Mouse (Mus musculus) NIH3T3 (cell line): ENCODE measurements at regions not wholly inside any gene's neighbourhood (a gene's known extent, or its start where the extent isn't known, plus 50 kb on each side); places are given as distances from the start of the nearest gene placed in this dataset.
A peak's percentile ranks its signal among the peaks of the same experiment; 100 is the strongest.

Experiments
- DNase-seq: peaks from one replicate; pipeline ENCODE4 v3.0.0-alpha.2; 2012; ENCODE audit warnings: low read depth

DNA sequence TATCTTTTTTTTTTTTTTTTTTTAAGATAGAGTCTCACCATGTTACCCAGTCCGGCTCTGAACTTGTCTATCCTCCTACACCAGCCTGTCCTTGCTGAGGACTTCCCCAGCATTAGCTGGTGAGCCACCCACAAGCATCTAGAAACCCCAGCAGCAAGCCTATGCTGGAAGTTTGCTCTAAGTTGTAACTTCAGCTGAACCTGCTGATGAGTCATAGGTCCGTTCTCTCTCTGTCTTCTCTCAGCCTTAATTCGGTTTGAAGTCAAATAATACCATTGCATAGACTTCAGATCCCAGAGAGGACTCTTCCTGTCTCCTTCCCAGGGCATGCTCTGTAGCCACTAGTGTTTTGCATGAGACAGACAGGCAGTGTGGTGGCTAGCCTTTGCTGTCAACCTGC, 68.3 kb upstream of the Myrip start:
- DNase-seq = no peak

DNA sequence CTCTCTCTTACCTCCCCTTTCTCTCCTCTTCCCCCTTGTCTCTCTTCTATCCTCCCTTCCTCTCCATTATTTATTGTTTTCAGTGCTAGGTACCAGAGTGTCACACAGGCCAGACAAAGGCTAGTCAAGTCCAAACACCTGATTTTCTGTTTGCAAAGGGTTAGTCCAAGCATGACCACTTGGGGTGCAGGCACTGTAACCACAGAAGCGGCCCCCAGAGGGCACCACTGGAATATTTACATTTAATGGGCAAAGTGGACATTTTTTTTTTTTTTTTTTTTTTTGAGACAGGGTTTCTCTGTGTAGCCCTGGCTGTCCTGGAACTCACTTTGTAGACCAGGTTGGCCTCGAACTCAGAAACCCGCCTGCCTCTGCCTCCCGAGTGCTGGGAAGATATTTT, 66.3 kb upstream of the Myrip start:
- DNase-seq = peak; percentile 42

DNA sequence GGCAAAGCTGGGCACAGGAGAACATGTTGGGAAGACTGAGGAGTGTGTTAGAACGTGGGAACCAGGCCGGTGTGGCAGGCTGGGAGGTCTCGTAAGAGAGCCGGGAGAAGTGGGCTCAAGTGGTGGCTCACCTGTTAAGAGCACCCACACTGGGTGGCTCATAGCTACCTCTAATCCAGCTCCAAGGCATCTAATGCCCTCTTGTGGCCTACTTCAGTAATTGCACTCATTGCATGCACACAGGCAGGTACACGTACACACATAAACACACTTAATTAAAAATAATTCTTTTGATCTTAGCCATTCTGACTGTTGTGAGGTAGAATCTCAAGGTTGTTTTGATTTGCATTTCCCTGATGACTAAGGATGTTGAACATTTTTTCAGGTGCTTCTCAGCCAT, 55.9 kb upstream of the Myrip start:
- no peak for DNase-seq

DNA sequence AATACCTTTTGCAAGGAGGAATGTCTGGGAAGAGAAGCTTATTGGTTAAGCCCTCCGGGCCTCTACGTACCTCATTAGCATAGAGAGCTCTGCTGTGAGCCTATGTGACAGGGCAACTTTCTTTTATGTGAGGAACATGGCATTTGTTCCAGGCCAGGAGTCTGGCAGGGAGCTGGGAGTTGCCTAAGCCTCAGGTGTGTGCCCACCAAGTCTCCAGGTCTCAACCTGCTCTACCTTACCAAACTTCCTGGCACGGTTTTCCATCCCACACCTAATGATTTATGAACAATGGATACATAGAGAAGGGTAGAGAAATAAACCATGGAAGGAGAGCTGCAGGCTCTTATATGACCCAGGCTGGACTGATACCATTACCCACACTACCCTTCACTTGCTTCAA, 52.6 kb upstream of the Myrip start:
- no peak for DNase-seq
